Mouse (Mus musculus): ENCODE measurements at regions not wholly inside any gene's neighbourhood (a gene's known extent, or its start where the extent isn't known, plus 50 kb on each side); places are given as distances from the start of the nearest gene placed in this dataset.

DNA sequence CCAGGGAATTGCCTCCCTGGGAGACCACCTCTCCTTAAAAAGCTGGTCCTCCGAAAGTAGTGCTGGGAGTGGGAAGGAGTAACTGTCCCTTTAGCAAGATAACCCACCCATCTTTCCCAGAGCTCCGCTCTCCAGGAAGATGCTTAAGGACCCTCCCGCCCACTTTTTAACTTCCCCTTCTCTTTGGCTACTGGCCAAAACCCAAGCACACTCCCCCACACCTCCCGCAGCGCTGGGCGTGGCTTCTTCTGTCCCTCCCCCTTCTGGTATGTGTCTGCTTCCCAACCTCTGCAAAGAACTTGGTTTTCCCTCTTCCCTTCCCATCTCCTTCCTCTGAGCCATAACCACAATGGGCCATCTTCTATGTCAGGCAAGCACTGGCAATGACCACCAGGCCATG is 85.4 kb downstream of the Rpap3 start:
- no peak for DNase-seq
- intact Hi-C loops (cut with DNase I) = no loop called here

DNA sequence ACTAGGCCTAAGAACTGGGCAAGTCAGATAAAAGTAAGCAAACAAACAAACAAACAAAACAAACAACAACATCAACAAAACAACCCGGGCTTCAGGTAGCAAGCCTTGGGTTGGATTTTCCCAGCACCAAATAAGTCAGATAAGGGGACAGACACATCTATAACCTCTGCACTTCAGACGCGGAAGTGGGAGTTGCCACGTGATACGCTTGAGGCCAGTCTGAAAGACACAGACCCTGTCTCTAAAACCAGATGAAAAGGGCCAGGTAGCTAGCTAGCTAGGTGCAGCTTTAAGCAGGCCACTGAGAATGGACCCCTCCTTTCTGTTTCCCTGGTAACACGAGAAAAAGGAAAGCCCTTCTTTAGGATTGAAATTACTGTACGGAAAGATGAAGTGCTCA is 85.9 kb downstream of the Rpap3 start:
- no peak for DNase-seq

DNA sequence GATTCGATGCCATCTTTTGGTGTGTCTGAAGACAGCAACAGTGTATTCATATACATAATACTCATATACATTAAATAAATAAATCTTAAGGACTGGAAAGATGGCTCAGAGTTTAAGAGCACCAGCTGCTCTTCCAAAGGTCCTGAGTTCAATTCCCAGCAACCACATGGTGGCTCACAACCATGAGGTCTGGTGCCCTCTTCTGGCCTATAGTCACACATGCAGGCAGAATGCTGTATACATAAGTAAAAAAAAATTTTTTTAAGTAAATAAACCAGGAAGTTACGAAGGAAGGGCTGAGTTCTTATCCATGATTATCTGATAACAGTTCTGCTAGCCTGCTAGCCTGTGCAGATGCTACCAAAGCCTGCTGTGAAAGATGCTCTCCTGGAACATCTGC is 93.3 kb downstream of the Rpap3 start:
- intact Hi-C loops (cut with DNase I) = loop anchor here (5.0 kb wide), 1 partner anchor 415 kb away; no protein-coding TSS in a partner anchor
- no peak for DNase-seq

More for the DNA sequence above, 85.9 kb downstream of the Rpap3 start:
- intact Hi-C loops (cut with DNase I) = no loop called here

DNA sequence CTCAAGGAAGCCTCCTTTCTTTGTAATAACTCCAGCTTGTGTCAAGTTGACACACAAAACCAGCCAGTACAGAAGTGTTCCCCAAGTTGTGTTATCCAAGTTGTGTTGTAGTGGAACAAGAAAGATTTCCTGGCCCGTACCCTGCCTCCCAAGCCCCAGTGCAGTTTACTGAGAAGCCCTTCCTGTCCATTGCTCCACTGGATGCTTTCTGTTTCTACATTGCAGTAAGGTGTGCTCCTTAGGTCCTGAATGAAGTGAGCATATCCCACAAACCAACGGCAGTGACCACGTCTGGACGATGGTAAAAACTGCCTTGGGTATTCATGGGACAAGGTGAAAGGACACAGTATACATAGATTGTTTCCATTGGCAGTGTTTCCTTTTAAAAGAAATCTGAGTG is 94.9 kb downstream of the Rpap3 start:
- intact Hi-C loops (cut with DNase I) = loop anchor here (5.0 kb wide), 1 partner anchor 413 kb away; no protein-coding TSS in a partner anchor
- no peak for DNase-seq

DNA sequence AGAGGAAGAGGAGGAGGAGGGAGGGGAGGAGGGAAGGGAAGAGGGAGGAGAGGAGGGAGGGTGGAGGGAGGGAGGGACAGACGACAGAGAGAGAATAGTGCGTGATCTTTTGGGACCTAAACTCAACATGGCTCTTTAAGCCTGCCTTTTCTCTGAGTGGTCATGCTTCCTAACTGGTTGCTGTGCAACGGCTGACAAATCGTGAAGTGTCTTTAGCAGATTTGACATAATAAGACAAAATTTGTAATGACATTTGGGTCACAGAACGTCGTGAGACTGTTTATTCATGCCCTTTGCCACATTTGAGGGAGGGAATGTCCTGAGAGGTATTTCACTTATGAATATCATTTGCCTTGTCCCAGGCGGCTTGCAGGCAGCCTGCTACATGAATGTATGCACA is 96.1 kb downstream of the Rpap3 start:
- DNase-seq = no peak
- intact Hi-C loops (cut with DNase I) = no loop called here

DNA sequence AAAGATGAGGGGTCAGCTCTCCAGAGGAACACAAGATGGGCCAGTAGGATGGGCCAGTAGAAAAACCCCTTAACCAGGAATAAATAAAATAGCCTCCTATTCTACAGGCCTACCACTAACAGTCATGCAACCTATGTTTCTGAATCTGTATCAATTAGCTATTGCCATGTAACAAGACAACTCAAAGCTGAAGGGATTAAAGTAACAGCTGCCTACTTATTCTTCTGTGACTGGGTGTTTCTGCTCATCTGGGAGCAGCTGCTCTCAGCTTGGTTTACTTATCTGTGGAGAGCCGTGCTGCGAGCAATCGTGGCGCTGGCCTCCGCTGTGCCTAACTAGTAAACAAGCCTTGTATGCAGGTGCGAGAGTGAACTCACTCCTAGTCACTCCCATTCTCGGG is 97.0 kb downstream of the Rpap3 start:
- DNase-seq = no peak
- intact Hi-C loops (cut with DNase I) = no loop called here

DNA sequence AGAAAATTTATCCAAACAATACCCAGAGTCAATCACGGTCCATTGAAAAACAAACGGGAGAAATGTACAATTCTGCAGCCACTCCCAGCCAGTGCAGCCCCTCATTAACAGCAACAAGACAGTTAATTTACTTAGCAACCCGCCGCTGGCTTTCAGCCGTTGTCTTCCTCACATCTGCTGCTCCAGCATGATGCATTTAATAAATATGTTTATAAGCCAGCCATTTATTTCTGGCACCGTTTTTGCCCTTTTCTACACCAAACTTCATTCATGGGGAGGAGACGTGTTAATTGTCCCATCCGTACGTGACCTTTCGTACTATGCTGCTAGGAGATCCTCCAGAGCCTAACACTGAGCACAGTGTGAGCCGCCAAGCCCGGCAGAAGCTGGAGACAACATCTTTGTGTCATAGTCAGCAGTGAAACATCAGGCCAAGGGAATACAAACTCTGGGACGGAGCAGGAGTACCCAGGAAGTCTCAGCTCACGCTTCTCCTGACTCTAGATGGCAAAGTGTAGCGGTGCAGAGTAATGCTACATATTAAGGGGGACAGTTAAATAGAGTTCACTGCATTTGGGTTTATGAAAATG is 97.9 kb downstream of the Rpap3 start:
- DNase-seq = no peak
- intact Hi-C loops (cut with DNase I) = no loop called here

DNA sequence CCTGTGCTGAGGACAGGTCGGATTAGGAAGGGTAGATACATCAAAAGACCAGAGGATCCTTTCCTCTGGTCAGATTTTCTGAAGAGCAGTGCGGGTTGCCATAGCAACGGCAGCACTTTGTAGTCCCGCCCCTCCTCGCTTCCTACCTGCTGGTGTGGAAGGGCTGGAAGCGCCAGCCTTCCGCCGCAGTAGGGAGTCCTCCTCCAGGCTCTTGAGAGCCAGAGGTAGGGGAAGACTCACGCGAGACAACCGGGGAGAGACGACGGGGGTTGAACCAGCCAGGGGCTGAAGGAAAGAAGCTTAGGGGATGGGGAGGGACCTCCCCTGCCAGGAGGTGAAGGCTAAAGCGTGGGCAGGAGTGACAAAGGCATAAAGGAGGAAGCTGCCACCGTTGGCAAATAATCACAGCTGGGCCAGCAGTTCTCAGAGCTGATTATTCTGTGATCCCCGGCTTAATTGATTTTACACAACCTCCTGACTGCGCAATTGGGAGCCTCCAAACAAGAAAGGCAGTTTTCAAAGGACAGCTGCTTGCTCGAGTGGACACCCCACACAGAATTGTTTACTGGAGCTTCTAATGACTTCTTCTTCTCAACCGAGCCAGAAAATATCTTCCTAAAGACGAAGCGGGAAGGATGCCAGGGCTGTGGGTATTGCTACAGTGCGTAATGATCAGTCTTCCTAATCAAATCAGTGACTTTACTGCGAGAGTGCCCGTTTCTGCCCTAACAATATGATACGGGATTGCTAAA is 98.8 kb downstream of the Rpap3 start:
- intact Hi-C loops (cut with DNase I) = no loop called here
- no peak for DNase-seq

DNA sequence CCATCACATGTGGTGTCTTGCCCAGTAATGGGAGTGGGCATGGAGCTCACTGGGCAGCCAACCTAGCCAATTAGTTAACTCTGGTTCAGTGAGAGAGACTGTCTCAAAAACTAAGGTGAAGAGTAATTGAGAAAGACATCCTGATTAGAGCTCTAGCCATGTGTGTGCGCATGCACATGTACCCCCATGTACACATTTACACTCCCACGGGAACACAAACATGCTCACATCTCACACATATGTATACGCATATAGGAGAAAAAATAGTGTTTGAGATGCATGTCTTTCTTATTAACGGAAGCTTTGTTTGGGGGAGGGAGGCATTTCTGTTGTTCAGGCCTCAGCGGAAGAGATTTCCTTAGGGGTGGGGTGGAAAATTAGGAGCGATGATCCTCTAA is 99.4 kb downstream of the Rpap3 start:
- no peak for DNase-seq
- intact Hi-C loops (cut with DNase I) = no loop called here

DNA sequence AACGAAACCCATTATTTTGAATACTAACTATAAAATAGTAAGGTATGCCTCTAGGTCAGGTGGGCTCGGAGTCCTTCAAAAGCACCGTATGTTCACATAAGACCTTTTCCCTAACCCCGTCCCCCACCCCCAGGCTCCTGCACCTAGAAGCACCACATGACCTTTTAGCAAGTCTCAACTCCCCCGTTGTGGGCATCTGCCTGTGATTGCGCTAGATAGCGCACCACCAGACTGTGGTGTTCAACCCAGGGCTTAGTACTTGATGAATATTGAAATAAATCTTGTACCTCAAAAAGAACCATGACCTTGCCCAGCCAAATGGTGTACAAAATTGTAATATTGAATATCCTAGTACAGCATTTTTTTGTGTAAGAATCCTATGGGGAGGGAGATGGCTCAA is 99.8 kb downstream of the Rpap3 start:
- intact Hi-C loops (cut with DNase I) = no loop called here
- DNase-seq = no peak

DNA sequence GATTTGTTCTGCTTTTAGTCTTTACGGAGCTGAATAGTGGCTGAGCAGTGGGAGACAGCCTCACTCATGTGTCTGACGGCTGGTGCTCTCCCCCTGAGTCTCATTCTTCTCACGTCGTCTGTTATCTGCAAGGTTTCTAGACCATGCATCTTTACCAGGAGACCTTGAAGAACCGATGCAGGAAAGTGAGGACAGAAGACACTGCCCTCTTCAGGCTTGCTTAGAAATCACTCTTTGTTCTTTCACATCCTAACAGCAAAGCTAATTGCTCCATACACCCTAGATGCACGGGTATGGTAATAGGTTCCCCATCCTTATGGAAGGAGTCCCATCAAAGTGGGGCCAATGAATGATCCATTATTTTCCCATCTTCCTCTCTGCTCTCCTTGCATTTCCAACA is 102.1 kb downstream of the Rpap3 start:
- intact Hi-C loops (cut with DNase I) = loop anchor here (5.0 kb wide), 1 partner anchor 366 kb away; no protein-coding TSS in a partner anchor

DNA sequence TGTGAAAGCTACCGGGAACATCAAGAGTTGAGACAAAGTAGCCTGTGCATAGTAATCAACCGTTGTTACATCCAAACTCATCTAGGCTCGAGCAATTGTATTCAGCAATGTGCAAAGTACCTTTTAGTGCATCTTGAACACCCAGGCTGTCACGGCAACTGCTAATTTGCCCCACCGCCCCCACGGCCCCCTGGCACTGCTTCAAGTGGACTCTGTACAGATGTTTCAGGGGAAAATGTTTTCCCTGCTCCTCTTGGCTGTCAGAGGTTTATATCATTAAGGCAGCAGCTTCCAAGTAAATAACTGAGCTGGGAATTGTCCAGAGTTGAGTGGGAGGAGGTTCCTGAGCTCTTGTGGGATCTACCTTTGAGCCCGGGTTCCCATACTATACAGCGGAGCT is 107.4 kb downstream of the Rpap3 start:
- intact Hi-C loops (cut with DNase I) = no loop called here
- DNase-seq = no peak

More for the DNA sequence above, 102.1 kb downstream of the Rpap3 start:
- no peak for DNase-seq

DNA sequence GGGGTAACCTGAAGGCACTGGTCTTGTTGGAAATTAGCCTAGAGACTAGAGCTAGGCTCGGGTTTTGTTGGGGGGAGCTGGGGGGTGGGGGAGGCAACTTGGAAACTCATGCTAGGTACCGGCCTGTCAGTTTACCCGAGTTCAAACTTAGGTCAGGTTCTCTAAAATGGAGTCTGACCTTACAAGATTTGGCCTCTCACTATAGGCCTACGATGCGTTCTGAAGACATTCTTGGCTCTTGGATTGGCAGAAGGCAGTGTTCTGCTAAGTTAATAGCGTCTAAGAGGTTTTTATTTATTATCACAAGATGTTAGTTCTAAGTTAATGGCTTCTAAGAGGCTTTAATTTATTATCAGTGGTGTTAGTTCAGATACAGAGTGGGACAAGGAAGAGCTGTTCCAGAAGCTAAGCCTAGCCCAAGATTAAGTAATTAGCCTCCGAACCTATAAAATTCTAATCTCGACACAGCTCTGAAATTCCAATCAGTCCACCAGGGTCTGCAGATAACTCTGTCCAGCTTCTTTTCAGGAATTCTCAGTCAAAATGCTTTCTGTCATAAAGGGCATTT is 109.0 kb downstream of the Rpap3 start:
- intact Hi-C loops (cut with DNase I) = no loop called here
- no peak for DNase-seq

DNA sequence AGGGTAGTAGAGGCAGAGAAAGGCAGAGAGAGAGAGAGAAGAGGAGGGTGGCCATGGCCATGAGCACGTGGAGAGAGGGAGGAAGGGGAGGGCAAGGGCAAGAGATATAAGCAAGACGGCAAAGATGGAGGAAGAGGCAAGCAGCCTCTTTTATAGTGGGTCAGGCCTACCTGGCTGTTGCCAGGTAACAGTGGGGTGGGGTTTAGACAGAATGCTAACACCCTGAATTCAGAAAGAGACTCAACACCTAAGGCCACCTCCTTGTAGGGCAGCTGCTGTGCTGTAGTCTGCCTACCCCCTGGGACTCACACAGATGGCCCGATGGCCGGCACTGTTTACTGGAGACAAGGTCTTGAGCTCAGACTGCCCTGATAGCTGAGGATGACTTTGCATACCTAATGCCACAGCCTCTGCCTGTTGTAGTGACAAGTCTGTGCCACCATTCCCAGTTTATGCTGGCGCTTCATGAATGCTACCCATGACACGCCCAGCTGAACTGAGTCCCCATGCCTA is 110.3 kb downstream of the Rpap3 start:
- intact Hi-C loops (cut with DNase I) = no loop called here
- no peak for DNase-seq

DNA sequence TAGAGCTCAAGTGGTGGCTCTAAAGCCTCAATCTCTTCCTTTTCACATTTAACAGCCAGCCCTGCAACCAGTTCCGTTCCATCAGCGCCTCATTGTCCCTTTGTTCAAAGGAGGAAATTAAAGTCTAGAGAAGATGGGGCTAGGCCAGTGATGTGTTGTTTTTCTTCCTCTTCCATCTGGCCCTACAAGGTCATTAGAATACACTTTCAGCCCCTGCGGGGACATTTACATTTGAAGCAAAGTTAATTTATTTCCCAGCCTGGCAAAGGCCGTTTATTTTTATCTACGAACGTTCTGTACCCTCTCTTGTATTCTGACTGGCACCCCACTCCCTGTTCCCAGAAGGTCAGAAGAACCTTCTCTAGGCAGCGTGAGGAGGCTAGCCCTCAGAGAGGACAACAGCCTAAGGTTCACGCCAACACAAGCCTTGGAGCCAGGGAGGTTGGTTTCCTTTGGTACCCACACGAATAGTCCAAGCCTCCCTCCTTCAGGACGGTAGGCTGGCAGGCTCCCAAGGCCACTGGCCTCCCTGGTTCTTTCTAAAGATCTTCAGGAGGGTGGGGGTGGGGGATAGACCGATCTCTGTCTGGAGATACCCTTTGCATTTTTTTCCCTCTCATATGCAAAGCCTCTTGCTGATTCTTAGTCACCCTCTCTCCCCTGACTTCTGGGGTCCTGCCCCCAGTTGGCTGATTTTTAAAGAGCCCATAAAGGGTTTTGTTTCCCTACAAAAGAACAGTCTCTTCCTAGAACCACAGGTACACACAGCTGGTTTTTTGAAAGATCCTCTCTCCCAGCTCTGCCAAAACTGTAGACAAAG is 111.6 kb downstream of the Rpap3 start:
- DNase-seq = peak in 1 of 2 experiments; percentile 33
- intact Hi-C loops (cut with DNase I) = no loop called here

DNA sequence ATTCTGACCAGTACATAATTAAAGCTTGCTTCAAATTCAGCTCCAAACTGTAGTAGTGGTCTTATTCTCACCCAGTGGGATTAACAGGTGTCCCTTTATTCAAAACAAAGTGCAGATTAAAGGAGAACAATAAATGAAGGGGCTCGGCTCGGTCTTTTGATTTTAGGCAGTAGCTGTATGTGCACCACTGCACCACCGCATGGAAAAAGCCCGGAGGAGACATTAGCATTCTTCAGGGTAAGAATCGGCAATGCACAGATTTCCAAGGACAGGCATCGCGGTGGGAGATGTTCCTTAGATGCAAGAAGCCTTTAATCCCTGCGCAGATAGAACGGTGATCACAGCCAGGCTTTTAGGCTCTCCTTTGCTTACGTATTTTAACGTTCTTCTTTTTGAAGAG is 112.8 kb downstream of the Rpap3 start:
- no peak for DNase-seq
- intact Hi-C loops (cut with DNase I) = no loop called here

DNA sequence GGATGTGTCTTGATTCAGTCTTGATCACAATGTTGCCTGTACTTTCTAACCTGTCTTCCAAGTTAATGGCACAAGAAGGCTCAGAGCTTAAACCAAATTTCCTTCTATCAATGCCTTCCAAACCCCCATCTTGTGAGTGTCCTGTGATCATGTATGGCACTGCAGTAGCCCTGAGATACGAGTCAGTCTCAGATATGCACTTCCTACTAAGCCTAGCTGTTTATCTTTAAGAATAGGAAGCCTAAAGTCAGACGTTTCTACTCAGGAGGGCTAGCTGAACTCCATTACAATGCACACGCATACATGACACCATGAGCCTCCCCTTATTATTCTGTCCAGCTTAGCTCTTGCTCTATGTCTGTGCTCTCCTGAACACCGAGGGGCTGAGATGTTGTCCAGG is 114.2 kb downstream of the Rpap3 start:
- no peak for DNase-seq
- intact Hi-C loops (cut with DNase I) = no loop called here

DNA sequence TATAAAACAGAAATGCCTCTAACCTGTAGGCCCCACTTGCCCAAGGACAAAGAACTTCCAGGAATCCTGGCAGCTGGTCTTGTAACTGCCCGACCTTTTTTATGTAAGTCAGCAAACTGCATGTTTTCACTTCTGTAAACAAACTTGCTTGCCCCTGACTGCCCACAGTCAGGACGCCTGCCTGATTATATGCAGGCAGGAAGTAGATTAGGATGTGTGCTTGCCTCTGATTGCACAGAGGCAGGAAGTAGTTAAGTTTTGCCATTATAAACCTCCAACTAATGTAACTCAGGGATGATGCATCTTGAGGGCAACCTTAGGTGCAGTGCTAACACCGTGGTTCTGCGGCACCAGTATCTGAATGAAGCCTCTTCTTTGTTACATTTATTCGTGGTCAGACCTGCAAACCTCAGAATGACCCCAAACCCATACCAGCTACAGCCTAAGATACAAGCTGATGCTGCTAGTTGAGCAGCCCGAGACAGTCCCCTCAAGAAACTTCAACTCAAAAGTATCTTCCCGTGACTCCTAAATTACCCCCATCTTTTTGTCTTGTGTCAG is 114.8 kb downstream of the Rpap3 start:
- no peak for DNase-seq
- intact Hi-C loops (cut with DNase I) = no loop called here

DNA sequence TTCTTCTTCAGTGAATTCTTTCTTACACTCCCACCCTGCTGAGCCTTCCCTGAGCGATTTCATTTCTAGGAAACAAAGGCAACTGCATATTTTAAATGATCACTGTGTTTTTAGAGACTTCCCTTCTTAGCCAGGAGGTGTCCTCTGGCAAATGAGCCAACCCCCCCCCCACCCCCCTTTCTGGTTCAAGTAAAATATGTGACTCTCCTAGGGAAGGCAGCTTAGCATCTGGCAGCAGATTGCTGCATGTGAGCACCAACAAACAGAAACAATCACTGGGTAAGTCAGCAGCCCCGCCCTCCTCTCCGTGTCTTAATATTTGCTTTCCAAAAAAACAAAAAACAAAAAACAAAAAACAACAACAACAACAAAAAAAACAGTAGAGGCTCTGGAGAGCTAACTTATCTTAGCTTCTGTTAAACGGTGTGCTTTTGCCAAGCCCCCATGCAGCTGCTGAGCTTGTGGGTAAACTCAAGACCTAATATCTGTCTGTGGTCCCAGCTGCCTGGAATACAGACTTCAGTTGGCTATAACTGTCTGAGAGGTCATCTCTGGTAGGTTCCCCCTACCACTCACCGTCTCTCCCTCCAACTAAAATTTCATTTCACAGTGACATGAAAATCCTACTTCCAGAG is 117.9 kb downstream of the Rpap3 start:
- DNase-seq = no peak
- intact Hi-C loops (cut with DNase I) = no loop called here

DNA sequence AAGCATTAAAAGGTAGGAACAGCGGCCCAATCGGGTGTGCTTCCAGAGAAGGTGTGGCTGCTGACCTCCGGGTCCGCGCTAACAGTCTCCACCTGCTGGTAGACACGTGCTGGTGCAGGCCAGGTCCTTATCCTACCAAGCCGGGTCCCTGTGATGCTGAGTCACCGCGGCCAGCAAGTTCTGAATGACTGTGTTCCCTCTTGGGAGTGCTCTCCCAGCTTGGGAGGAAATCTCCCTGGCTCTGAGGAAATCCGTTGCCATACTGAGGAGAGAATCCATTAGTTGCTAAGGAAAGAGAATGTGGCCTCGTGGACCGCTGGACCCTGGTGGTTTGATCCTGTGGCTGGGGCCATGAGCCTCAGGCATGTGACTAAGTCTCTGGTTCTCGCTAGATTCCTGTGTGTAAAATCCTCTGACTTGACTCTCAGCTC is 123.9 kb downstream of the Rpap3 start:
- intact Hi-C loops (cut with DNase I) = loop anchor here (5.0 kb wide), 3 partner anchors 81 to 384 kb away; no protein-coding TSS in a partner anchor
- DNase-seq = peak; percentile 92 to 95
